Mouse (Mus musculus): ENCODE data around the gene Pde12. TPM values are rescaled to one million over a fixed set of nuclear protein-coding genes. Genes with fewer than 3 reads are reported as not detected.

Pde12 gene
- polyA plus RNA-seq (2012; rRNA removed) = 3.2 and 4.0 TPM in 2 replicates

GRCm38 (mm10) chr14:26669292-26670073 lies at the start of gene Pde12:
Gene Pde12 (minus strand): TSS chr14:26669883.

DNA sequence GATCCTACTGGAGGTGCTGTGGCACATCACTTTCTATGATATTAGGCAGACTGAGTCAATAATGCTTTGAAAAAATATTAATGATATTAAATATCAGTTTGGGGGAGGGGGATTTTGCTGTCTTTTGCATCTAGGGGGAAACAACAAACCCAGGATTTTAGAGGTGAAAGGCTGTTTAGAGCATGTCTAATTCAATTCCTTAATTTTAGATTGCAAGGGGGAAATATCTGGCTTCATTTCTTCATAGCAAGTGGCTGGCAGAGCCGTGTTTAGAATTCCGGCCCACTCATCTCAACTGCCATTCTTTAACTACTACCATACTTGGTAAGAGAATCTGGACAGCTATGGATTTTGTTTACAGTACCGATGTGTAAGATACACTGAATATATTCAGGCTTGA lies 23.3 kb upstream of the Pde12 start, which contains the start of gene Dnah12:
Gene Dnah12 (plus strand): TSS at position 301 of the 400 bp plus-strand sequence.

GRCm38 (mm10) chr14:26637851-26638707 lies 31.6 kb downstream of the Pde12 start, which contains the start of gene Arf4:
Gene Arf4 (plus strand): TSS chr14:26638074.

Other genes with a start within 250 kb of the Pde12 start
- gene Slmap, start 135.0 kb downstream of the Pde12 start, polyA plus RNA-seq (2012; rRNA removed) = 17.1 and 18.1 TPM in 2 replicates
- 2.9 and 3.0 TPM in 2 replicates for gene Dennd6a, start 96.0 kb downstream of the Pde12 start, polyA plus RNA-seq (2012; rRNA removed)
- gene Arf4, start 31.8 kb downstream of the Pde12 start, polyA plus RNA-seq (2012; rRNA removed) = 207 and 256 TPM in 2 replicates
- not detected in 2 replicates for gene Dnah12, start 23.4 kb upstream of the Pde12 start, polyA plus RNA-seq (2012; rRNA removed)
- gene Asb14, start 224.7 kb upstream of the Pde12 start, polyA plus RNA-seq (2012; rRNA removed) = 0.09 and 0.29 TPM in 2 replicates

Data from stomach, adult 2 months (tissue).